Mouse (Mus musculus) liver, embryonic 13.5 days (tissue): ENCODE measurements at regions not wholly inside any gene's neighbourhood (a gene's known extent, or its start where the extent isn't known, plus 50 kb on each side); places are given as distances from the start of the nearest gene placed in this dataset.

Experiments
- ATAC-seq: fragments of 200-750 bp; cut with Nextera tagmentation; 2 replicates; pipeline ENCODE4 v1.8.0; 2017; ENCODE audit warnings: low read depth, mild to moderate bottlenecking, moderate number of reproducible peaks, moderate library complexity
- DNase-seq: peaks from one replicate; pipeline ENCODE4 v3.0.0; 2022
- H3K27ac ChIP-seq: fragments of 300-500 bp; sonication (generic); 2 replicates; pipeline ENCODE4 v1.5.1; 2015; ENCODE audit warnings: moderate library complexity, mild to moderate bottlenecking, inconsistent platforms
- H3K27me3 ChIP-seq: fragments of 300-500 bp; sonication (generic); 2 replicates; pipeline ENCODE4 v1.6.1; 2015; ENCODE audit warnings: mild to moderate bottlenecking, inconsistent platforms
- H3K36me3 ChIP-seq: fragments of 300-500 bp; sonication (generic); 2 replicates; pipeline ENCODE4 v1.6.1; 2015; ENCODE audit warnings: mild to moderate bottlenecking, inconsistent platforms
- H3K4me1 ChIP-seq: fragments of 300-500 bp; sonication (generic); replicated peaks from 2 replicates; pipeline ENCODE4 v1.6.1; 2015; ENCODE audit warnings: inconsistent platforms
- H3K4me2 ChIP-seq: fragments of 300-500 bp; sonication (generic); 2 replicates; pipeline ENCODE4 v1.6.1; 2015; ENCODE audit warnings: inconsistent platforms, mild to moderate bottlenecking, moderate library complexity
- H3K4me3 ChIP-seq: fragments of 300-500 bp; sonication (generic); replicated peaks from 2 replicates; pipeline ENCODE4 v1.5.1; 2015; ENCODE audit warnings: mild to moderate bottlenecking, inconsistent platforms
- H3K9ac ChIP-seq: fragments of 300-500 bp; sonication (generic); 2 replicates; pipeline ENCODE4 v1.6.1; 2015; ENCODE audit warnings: mild to moderate bottlenecking, inconsistent platforms
- H3K9me3 ChIP-seq: fragments of 300-500 bp; sonication (generic); replicated peaks from 2 replicates; pipeline ENCODE4 v1.6.1; 2016; ENCODE audit warnings: inconsistent platforms
- WGBS: fragments of 180-500 bp; shearing (Covaris S2); methylation state at CpG from one replicate; pipeline ENCODE4 v1.1.7; 2015; ENCODE audit not compliant: insufficient replicate concordance; 5-methylcytosine and 5-hydroxymethylcytosine counted together

DNA sequence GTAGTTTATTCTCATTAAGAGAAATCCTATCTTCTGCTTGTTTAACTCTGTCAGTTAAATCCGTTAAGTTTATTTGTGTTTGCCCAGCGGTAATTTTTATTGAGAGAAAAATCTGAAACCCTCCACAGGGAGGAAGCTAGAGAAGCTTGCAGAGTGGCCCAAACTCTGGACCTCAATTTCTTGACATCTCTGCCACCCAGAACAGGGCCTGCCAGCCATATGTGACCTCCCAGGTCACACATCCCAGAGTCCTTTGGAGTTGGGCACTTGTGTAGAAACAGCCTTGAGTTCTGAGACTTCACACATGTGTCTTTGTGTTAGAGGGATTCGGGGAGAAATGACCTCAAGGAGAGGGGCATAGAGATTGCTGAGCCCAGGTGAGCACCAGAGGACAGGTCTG, 109.0 kb upstream of the Zfp618 start:
- ATAC-seq (no peak), DNase-seq (no peak)
- Histone ChIP-seq H3K9me3 (no peaks in the 10 kb centered on the region), H3K4me1 (no peaks in the 10 kb centered on the region), H3K4me2 (no peak overlapping the region), H3K4me3 (no peak overlapping the region), H3K27ac (no peak overlapping the region), H3K27me3 (no peaks in the 10 kb centered on the region), H3K36me3 (no peaks in the 10 kb centered on the region), H3K9ac (no peak overlapping the region)
- 66% methylated on average over 3 of the region's 3 CpGs for WGBS

DNA sequence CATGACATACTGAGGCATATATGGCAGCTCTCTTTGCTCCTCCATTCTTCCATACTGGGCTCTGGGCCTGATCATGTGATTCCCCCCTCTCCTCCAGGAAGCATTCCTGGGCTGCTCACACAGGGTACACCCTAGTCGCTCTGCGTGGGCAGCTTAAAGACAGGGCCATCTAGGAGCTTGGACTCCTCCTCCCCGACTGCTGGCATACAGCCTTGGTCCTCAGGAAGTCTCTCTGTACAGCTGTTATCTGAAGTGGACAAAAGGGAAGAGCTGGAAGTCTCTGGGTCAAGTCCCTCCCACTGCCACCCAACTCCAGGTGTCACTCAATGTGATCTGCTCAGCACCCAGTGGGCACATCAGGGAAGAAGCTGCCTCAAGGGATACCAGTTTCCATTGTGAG, 102.6 kb upstream of the Zfp618 start:
- H3K4me1 ChIP-seq, result no peaks in the 10 kb centered on the region
- 83% methylated on average over 3 of the region's 3 CpGs for WGBS
- no peak overlapping the region for H3K27ac ChIP-seq
- no peak overlapping the region for H3K4me2 ChIP-seq
- H3K27me3 ChIP-seq, result no peaks in the 10 kb centered on the region
- ATAC-seq (no peak), DNase-seq (no peak)
- H3K36me3 ChIP-seq, result no peaks in the 10 kb centered on the region
- no peaks in the 10 kb centered on the region for H3K9me3 ChIP-seq
- no peak overlapping the region for H3K4me3 ChIP-seq
- no peak overlapping the region for H3K9ac ChIP-seq

DNA sequence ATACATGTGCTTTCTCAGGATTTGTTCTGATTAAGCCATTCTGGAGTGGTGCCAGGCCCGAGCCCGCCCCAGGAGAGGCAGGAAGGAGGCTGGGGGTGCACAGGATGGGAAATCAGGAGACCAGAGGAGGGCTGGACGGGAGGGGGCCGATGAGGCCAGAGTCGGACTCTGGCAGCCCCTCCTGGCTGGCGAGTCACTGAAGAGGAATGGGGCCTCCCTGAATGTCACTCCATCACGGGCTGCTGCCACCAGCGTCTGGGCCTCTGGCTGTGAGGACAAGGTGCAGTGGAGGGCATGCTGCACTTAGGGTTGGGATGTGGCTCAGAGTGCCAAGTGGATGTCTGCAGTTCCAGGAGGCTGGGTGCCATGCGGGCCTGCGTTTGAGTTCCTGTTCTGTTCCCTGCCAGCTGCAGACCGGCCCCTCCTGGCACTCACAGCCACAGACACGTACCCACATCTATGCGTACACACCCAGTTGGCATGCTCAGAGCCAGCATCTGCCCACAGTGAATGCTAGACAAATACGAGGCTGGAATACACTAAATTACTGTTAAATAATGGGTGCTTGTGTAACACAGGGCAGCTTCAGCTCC, 94.9 kb upstream of the Zfp618 start:
- Histone ChIP-seq H3K4me1 (no peaks in the 10 kb centered on the region), H3K9ac (no peak overlapping the region), H3K4me3 (no peak overlapping the region), H3K27ac (no peak overlapping the region), H3K36me3 (no peaks in the 10 kb centered on the region), H3K27me3 (no peaks in the 10 kb centered on the region), H3K9me3 (no peaks in the 10 kb centered on the region), H3K4me2 (no peak overlapping the region)
- WGBS, result 60% methylated on average over 14 of the region's 14 CpGs
- DNase-seq, result no peak
- ATAC-seq, result no peak

DNA sequence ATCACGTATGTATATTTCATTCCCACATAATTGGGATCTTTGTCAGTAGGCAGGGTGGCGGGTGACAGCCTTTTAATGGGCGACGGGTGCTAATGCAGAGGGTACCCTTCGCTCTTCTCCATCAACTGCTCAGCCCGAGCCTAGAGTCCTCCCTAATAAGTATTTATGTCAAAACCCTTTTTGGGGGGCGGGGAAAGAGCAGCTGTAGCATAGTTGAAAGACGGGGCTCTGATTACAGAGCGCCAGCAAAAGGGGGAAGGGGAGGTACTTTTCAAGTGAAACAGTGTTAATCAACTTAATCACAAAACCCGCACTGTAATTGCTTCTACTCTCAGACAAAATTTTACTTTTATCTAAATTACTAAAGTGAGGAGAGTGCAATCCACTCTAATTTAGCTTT, 92.8 kb upstream of the Zfp618 start:
- H3K27ac ChIP-seq, result no peak overlapping the region
- 71% methylated on average over 10 of the region's 10 CpGs for WGBS
- H3K4me3 ChIP-seq, result no peak overlapping the region
- H3K36me3 ChIP-seq, result no peaks in the 10 kb centered on the region
- H3K9ac ChIP-seq, result no peak overlapping the region
- H3K27me3 ChIP-seq, result no peaks in the 10 kb centered on the region
- no peak for ATAC-seq
- H3K9me3 ChIP-seq, result no peaks in the 10 kb centered on the region
- H3K4me1 ChIP-seq, result no peaks in the 10 kb centered on the region
- no peak overlapping the region for H3K4me2 ChIP-seq
- DNase-seq, result no peak

DNA sequence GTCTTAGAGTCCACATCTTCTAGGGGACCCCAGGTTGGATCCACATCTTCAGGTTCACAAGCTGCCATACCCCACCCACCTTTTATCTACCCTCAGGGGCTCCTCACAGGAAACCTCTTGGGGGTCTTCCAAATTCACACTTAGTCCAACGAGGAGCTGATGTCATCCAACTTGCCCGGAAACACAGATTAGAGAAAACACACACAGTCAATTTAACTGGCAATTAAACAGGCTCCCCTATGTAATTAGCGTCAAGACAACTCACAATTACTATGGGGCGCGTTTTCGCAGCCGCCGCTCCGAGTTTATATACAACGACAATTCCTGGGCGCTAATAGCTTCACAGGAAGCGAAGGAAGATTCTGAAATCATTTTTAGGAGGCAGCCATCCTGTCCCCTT, 91.4 kb upstream of the Zfp618 start:
- DNase-seq (no peak), ATAC-seq (no peak)
- no peak overlapping the region for H3K4me3 ChIP-seq
- H3K36me3 ChIP-seq, result no peaks in the 10 kb centered on the region
- no peaks in the 10 kb centered on the region for H3K9me3 ChIP-seq
- H3K4me2 ChIP-seq, result no peak overlapping the region
- H3K9ac ChIP-seq, result no peak overlapping the region
- 74% methylated on average over 12 of the region's 12 CpGs for WGBS
- no peaks in the 10 kb centered on the region for H3K4me1 ChIP-seq
- H3K27me3 ChIP-seq, result no peaks in the 10 kb centered on the region
- H3K27ac ChIP-seq, result no peak overlapping the region

DNA sequence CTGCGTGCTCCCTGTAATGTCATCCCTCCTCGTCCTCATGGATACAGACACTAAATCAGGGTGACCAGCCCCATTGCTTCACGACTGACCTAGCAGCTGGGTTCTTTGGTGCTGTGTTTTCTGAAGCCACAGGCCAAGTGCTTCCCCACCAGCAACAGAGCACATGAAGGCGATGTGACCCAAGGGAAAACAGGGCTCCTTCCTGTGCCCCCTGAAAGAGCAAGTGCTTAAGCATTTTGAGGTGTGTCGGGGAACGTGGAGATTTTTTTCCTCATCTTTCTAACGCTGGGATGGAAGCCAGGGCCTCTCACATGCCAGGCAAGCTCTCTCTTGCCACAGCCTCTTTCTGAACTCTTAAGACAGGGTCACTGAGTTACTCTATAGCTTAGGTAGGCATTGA, 87.3 kb upstream of the Zfp618 start:
- Histone ChIP-seq H3K9ac (no peak overlapping the region), H3K27me3 (no peaks in the 10 kb centered on the region), H3K4me2 (no peak overlapping the region), H3K4me3 (no peak overlapping the region), H3K36me3 (no peaks in the 10 kb centered on the region), H3K27ac (no peak overlapping the region), H3K4me1 (no peaks in the 10 kb centered on the region), H3K9me3 (no peaks in the 10 kb centered on the region)
- 57% methylated on average over 7 of the region's 7 CpGs for WGBS
- no peak for DNase-seq
- ATAC-seq, result no peak

DNA sequence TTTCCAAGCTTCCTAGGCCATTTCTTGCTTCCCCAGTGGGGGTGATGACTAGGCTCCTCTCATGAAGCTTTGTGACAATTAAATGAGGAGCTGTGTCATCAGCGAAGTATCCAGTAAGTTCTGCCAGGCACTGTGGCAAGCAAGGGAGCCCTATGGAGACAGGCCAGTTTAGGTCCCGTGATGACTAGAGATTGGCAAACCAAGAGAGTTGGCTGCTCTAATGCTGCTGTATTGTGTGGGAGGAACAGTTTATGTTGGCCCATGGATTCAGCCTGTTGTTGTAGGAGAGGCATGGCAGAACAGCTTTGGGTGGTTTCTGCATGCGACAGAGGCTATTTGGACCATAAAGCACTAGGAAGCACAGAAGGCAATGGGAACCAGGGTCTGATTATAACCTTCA, 86.4 kb upstream of the Zfp618 start:
- no peaks in the 10 kb centered on the region for H3K27me3 ChIP-seq
- H3K9ac ChIP-seq, result no peak overlapping the region
- ATAC-seq (no peak), DNase-seq (no peak)
- no peak overlapping the region for H3K4me2 ChIP-seq
- no peaks in the 10 kb centered on the region for H3K9me3 ChIP-seq
- no peaks in the 10 kb centered on the region for H3K4me1 ChIP-seq
- no peaks in the 10 kb centered on the region for H3K36me3 ChIP-seq
- H3K4me3 ChIP-seq, result no peak overlapping the region
- 73% methylated on average over 3 of the region's 3 CpGs for WGBS
- H3K27ac ChIP-seq, result no peak overlapping the region

DNA sequence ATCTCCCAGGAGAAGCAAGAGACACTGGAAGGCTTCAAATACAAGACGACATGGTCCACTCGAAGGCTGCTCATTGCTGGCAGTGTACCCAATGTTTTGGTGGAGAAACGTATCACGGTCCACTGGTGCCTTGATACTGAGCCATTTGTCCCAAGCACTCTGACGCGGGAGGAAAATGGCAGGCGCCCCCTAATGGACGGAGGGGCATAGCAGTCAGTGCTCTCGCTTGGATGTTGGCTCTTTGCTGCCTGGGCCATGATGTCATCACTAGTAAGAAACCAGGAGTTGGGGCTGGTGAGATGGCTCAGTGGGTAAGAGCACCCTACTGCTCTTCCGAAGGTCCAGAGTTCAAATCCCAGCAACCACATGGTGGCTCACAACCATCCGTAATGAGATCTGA, 83.5 kb upstream of the Zfp618 start:
- Histone ChIP-seq H3K27ac (no peak overlapping the region), H3K4me2 (no peak overlapping the region), H3K4me1 (no peaks in the 10 kb centered on the region), H3K36me3 (no peaks in the 10 kb centered on the region), H3K9ac (no peak overlapping the region), H3K9me3 (no peaks in the 10 kb centered on the region), H3K27me3 (no peaks in the 10 kb centered on the region), H3K4me3 (no peak overlapping the region)
- WGBS, result 60% methylated on average over 10 of the region's 11 CpGs
- no peak for DNase-seq
- ATAC-seq, result no peak

DNA sequence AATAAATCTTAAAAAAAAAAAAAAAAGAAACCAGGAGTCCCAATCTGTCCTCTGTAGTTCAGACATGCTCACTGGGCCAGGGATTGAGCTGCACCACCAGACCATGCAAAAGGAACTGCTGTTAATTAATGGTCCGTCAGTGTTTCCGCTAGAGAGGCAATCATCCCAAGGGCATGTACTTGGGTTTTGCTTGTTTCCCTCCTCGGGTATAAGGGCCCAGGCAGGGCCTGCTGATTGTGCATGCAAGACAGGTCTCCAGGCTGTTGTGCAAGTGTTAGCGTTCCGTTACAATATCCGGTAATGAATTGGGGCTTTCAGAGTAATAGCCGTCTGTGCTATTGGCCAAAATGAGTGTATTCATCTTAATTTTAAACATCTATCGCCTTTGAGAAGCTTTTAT, 83.1 kb upstream of the Zfp618 start:
- Histone ChIP-seq H3K27ac (no peak overlapping the region), H3K4me3 (no peak overlapping the region), H3K27me3 (no peaks in the 10 kb centered on the region), H3K4me1 (no peaks in the 10 kb centered on the region), H3K9ac (no peak overlapping the region), H3K9me3 (no peaks in the 10 kb centered on the region), H3K36me3 (no peaks in the 10 kb centered on the region), H3K4me2 (no peak overlapping the region)
- 77% methylated on average over 8 of the region's 8 CpGs for WGBS
- no peak for ATAC-seq
- no peak for DNase-seq

DNA sequence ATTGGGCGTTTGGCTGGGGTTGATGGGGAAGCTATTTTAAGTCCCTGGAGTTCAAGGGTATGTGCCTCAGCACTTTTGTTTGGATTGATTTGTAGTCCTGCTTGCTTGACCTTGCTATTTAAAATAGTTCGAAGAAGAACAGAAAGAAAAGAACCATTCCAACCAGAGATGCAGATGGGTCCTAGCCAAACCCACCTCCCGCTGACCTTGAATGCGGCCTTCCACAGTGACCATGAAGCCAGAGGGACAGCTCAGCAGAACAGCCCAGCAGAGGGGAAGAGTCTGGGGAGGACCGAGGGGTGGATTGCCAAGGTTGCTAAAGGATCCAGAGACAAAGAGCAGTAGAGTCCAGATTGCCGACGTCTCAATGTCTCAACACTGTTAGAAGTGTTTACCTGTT, 76.6 kb upstream of the Zfp618 start:
- Histone ChIP-seq H3K9me3 (no peaks in the 10 kb centered on the region), H3K27ac (no peak overlapping the region), H3K4me1 (no peaks in the 10 kb centered on the region), H3K4me2 (no peak overlapping the region), H3K27me3 (no peaks in the 10 kb centered on the region), H3K9ac (no peak overlapping the region), H3K36me3 (no peaks in the 10 kb centered on the region), H3K4me3 (no peak overlapping the region)
- no peak for DNase-seq
- no peak for ATAC-seq
- 65% methylated on average over 7 of the region's 7 CpGs for WGBS

DNA sequence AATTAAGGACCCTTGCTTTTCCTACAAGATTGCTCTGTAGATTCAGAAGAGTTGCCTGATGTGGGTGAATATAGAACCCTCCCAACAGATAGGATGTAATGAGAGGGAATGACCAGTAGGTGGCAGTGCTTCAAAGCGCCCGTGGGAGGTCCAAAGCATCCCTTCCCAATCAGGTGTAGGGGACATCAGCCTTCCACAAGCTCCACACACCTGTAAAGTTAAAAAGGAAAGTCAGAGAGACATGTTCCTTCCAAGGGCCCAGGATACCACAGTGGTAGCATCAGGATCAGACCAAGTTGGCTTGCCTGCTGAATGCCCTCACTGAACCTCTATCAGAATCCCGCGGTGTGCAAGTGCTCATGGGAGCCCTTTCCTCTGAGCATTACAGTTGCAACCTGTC, 75.7 kb upstream of the Zfp618 start:
- ATAC-seq (no peak), DNase-seq (no peak)
- H3K9me3 ChIP-seq, result no peaks in the 10 kb centered on the region
- no peak overlapping the region for H3K9ac ChIP-seq
- no peak overlapping the region for H3K4me3 ChIP-seq
- H3K4me2 ChIP-seq, result no peak overlapping the region
- no peak overlapping the region for H3K27ac ChIP-seq
- WGBS, result 50% methylated on average over 4 of the region's 4 CpGs
- H3K27me3 ChIP-seq, result no peaks in the 10 kb centered on the region
- no peaks in the 10 kb centered on the region for H3K4me1 ChIP-seq
- no peaks in the 10 kb centered on the region for H3K36me3 ChIP-seq

DNA sequence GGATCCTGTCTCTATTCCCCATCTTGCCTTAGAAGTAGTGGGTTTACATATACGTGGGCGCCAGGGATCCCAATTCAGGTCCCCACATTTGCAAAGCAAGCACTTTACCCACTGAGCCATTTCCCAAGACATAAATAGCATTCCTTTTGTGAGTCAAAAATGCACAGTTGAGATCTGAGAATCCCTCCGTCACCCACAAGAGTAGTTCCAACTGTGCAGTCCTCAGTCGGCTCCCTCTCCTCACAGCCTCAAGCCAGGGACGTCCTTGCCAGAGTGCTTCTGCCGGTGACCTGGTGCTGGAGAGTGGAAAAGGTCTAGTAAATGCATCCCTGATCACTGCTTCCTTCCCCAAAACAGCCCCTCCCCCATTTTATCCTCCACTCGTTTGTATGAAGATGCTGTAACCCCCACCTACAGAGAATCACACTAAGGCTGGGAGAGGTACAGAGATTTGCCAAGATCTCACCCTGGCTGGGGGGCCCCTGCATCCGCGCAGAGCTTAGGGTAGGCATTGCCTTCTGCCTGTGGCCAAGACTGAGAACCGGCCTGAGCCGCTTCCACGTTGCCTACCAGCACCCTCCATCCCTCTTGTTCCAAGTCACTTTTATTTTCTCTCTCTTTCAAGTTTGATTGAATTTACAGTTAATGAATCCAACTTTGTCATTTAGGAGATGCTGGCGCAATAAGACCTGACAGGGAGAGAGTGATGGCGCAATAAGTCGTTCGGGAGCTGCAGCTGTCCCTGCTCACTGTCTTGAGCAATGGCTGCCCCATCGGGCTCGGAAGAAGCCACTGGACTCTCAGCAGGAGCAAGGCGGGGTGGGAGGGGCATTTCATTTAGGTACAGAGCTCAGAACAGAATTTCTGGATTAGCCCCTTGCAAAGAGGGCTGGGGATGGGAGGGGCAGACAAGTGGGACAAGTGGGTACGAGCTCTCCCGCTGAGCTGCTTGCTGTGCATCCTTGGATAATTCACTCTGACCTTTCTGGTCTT, 74.5 kb upstream of the Zfp618 start:
- no peak overlapping the region for H3K27ac ChIP-seq
- H3K4me1 ChIP-seq, result no peaks in the 10 kb centered on the region
- H3K9ac ChIP-seq, result no peak overlapping the region
- no peak overlapping the region for H3K4me3 ChIP-seq
- H3K9me3 ChIP-seq, result no peaks in the 10 kb centered on the region
- no peak for DNase-seq
- H3K27me3 ChIP-seq, result no peaks in the 10 kb centered on the region
- H3K36me3 ChIP-seq, result no peaks in the 10 kb centered on the region
- ATAC-seq, result no peak
- WGBS, result 37% methylated on average over 21 of the region's 21 CpGs
- H3K4me2 ChIP-seq, result no peak overlapping the region
